Mouse (Mus musculus) heart, adult 2 months (tissue): Measurements from ENCODE around the gene Rfxank. TPM values are rescaled to one million over a fixed set of nuclear protein-coding genes. Genes with fewer than 3 reads are reported as not detected.

ENCODE experiments used
- DNase-seq, 2 experiments: peaks; one replicate each; pipeline ENCODE4 v3.0.0; 2021
- H3K27ac ChIP-seq: fragments of 200-600 bp; 2 replicates; pipeline ENCODE4 v1.8.1; 2022
- H3K27me3 ChIP-seq: fragments of 200-500 bp; 2 replicates; pipeline ENCODE4 v1.6.1; 2012; ENCODE audit warnings: mild to moderate bottlenecking, low read length, inconsistent platforms, mixed read lengths; ENCODE audit not compliant: control insufficient read depth, insufficient read depth
- H3K36me3 ChIP-seq: fragments of 200-500 bp; 2 replicates; pipeline ENCODE4 v1.6.1; 2012; ENCODE audit warnings: low read length, inconsistent platforms; ENCODE audit not compliant: control insufficient read depth, insufficient read depth
- H3K4me1 ChIP-seq: fragments of 200-500 bp; 2 replicates; pipeline ENCODE4 v1.6.1; 2011; ENCODE audit warnings: low read length; ENCODE audit not compliant: control insufficient read depth, insufficient read depth
- H3K4me3 ChIP-seq: fragments of 200-600 bp; 2 replicates; pipeline ENCODE4 v1.8.1; 2022
- H3K79me2 ChIP-seq: fragments of 200-500 bp; replicated peaks from 2 replicates; pipeline ENCODE4 v1.6.1; 2012; ENCODE audit warnings: mild to moderate bottlenecking, inconsistent platforms, low read length, moderate library complexity, mixed read lengths; ENCODE audit not compliant: control insufficient read depth, insufficient read depth
- H3K9ac ChIP-seq: fragments of 200-500 bp; 2 replicates; pipeline ENCODE4 v1.6.1; 2012; ENCODE audit warnings: low read depth, mild to moderate bottlenecking, control low read depth, inconsistent platforms, low read length, mixed read lengths
- CTCF ChIP-seq: fragments of 200-600 bp; IDR thresholded peaks from 2 replicates; pipeline ENCODE4 v1.8.1; 2022; ENCODE audit warnings: antibody characterized with exemption, mild to moderate bottlenecking, moderate library complexity
- EP300 ChIP-seq: fragments of 200-500 bp; IDR thresholded peaks from 2 replicates; pipeline ENCODE4 v1.6.1; 2011; ENCODE audit warnings: low read depth, low read length, control low read depth; ENCODE audit not compliant: insufficient read depth
- POLR2A ChIP-seq: fragments of 200-500 bp; IDR thresholded peaks from 2 replicates; pipeline ENCODE4 v1.6.1; 2011; ENCODE audit warnings: mild to moderate bottlenecking, low read depth, low read length, control low read depth; ENCODE audit not compliant: insufficient read depth
- WGBS: fragments of 180-500 bp; shearing (Covaris S2); methylation state at CpG from one replicate; pipeline ENCODE4 v1.1.7; 2018; 5-methylcytosine and 5-hydroxymethylcytosine counted together
- intact Hi-C: fragments of 180-260 bp; cut with DNase I; formaldehyde crosslinking; loops from one replicate; pipeline ENCODE4 v1.15.1; 2025
- polyA plus RNA-seq: library from polyadenylated mRNA; depleted of rRNA; stranded (reverse); fragments of >200 nt; gene quantifications from 2 replicates; pipeline ENCODE4 v1.2.3, GENCODE M21; 2012
- total RNA-seq, 2 experiments: library from RNA; stranded (reverse); gene quantifications; 2 replicates each; pipeline ENCODE4 v1.2.3; 2021

Gene Rfxank
- total and polyA plus RNA-seq, 3 experiments = 18.1 to 30.9 (median 18.6) TPM

GRCm38 (mm10) chr8:70170116-70170515, 31.2 kb upstream of the Rfxank start:
- no peak overlapping the region for H3K27ac ChIP-seq
- H3K4me3 ChIP-seq = no peak overlapping the region
- no peak for TF ChIP-seq EP300
- no peak for TF ChIP-seq CTCF
- no peak for TF ChIP-seq POLR2A
- peaks cover 3% of the 10 kb centered on the region for H3K4me1 ChIP-seq
- WGBS = 75% methylated on average over 3 of the region's 3 CpGs
- no peaks in the 10 kb centered on the region for H3K27me3 ChIP-seq
- H3K79me2 ChIP-seq = 0 out of 2 replicates have a peak, but pooled peaks cover 1% of the 10 kb centered on the region
- H3K9ac ChIP-seq = no peak overlapping the region
- no peaks in the 10 kb centered on the region for H3K36me3 ChIP-seq
- intact Hi-C loops = loop anchor here (2.0 to 5.0 kb wide), 2 partner anchors 62 to 295 kb away; partner anchors contain the start of genes Armc6 and Sugp2
- no peak for DNase-seq

GRCm38 (mm10) chr8:70166504-70167110, 27.7 kb upstream of the Rfxank start:
- H3K36me3 ChIP-seq = no peaks in the 10 kb centered on the region
- intact Hi-C loops = loop anchor here (1.0 to 2.0 kb wide), 3 partner anchors 62 to 248 kb away; no protein-coding TSS in a partner anchor
- DNase-seq = peak; percentile 61 to 80
- no peaks in the 10 kb centered on the region for H3K27me3 ChIP-seq
- no peaks in the 10 kb centered on the region for H3K4me1 ChIP-seq
- H3K27ac ChIP-seq = no peak overlapping the region
- TF ChIP-seq POLR2A (no peak), CTCF (peak; percentile 96), EP300 (no peak)
- 3% methylated on average over 21 of the region's 21 CpGs for WGBS
- no peak overlapping the region for H3K9ac ChIP-seq
- H3K79me2 ChIP-seq = no peaks in the 10 kb centered on the region
- H3K4me3 ChIP-seq = no peak overlapping the region

- WGBS = 56% methylated on average over 3 of the region's 3 CpGs
Observed at GRCm38 (mm10) chr8:70163316-70163715, 24.4 kb upstream of the Rfxank start.

GRCm38 (mm10) chr8:70160015-70160414, 21.1 kb upstream of the Rfxank start:
- no peaks in the 10 kb centered on the region for H3K27me3 ChIP-seq

More at GRCm38 (mm10) chr8:70163316-70163715, 24.4 kb upstream of the Rfxank start:
- DNase-seq = no peak
- Histone ChIP-seq H3K27me3 (no peaks in the 10 kb centered on the region), H3K79me2 (no peaks in the 10 kb centered on the region), H3K4me1 (no peaks in the 10 kb centered on the region), H3K9ac (no peak overlapping the region), H3K36me3 (no peaks in the 10 kb centered on the region), H3K27ac (no peak overlapping the region), H3K4me3 (no peak overlapping the region)
- intact Hi-C loops = no loop called here
- TF ChIP-seq EP300 (no peak), POLR2A (no peak)

GRCm38 (mm10) chr8:70159211-70159610, 20.3 kb upstream of the Rfxank start:
- Histone ChIP-seq H3K27ac (no peak overlapping the region), H3K79me2 (no peaks in the 10 kb centered on the region), H3K4me1 (peaks cover 1% of the 10 kb centered on the region; the same call in 1 of the 2 replicates), H3K36me3 (no peaks in the 10 kb centered on the region), H3K4me3 (no peak overlapping the region), H3K9ac (no peak overlapping the region), H3K27me3 (no peaks in the 10 kb centered on the region)
- intact Hi-C loops = no loop called here
- WGBS = 85% methylated on average over 4 of the region's 4 CpGs
- no peak for DNase-seq
- no peak for TF ChIP-seq CTCF
- TF ChIP-seq POLR2A = no peak
- no peak for TF ChIP-seq EP300

More at GRCm38 (mm10) chr8:70160015-70160414, 21.1 kb upstream of the Rfxank start:
- Histone ChIP-seq H3K27ac (no peak overlapping the region), H3K79me2 (no peaks in the 10 kb centered on the region), H3K36me3 (no peaks in the 10 kb centered on the region), H3K4me3 (no peak overlapping the region), H3K4me1 (peaks cover 1% of the 10 kb centered on the region; the same call in 1 of the 2 replicates), H3K9ac (no peak overlapping the region)
- intact Hi-C loops = no loop called here
- no peak for TF ChIP-seq EP300
- DNase-seq = peak in 1 of 2 experiments; percentile 29
- WGBS = 54% methylated on average over 13 of the region's 13 CpGs

GRCm38 (mm10) chr8:70158069-70158853, 19.3 kb upstream of the Rfxank start:
- H3K79me2 ChIP-seq = no peaks in the 10 kb centered on the region
- H3K27me3 ChIP-seq = no peaks in the 10 kb centered on the region
- 11% methylated on average over 40 of the region's 40 CpGs for WGBS
- intact Hi-C loops = no loop called here
- peak overlapping the region; percentile 47 for H3K4me3 ChIP-seq
- TF ChIP-seq EP300 (no peak), POLR2A (no peak), CTCF (no peak)
- peak overlapping the region; percentile 64 for H3K9ac ChIP-seq
- DNase-seq = peak; percentile 76 to 80
- no peaks in the 10 kb centered on the region for H3K36me3 ChIP-seq
- no peak overlapping the region for H3K27ac ChIP-seq
- H3K4me1 ChIP-seq = peaks cover 1% of the 10 kb centered on the region; the same call in 1 of the 2 replicates
